Mouse (Mus musculus) hindbrain, postnatal 0 days (tissue): ENCODE results near the gene Gga3. TPM values are rescaled to one million over a fixed set of nuclear protein-coding genes. Genes with fewer than 3 reads are reported as not detected.
A peak's percentile ranks its signal among the peaks of the same experiment; 100 is the strongest.

ENCODE experiments used
- ATAC-seq: fragments of 200-750 bp; cut with Nextera tagmentation; 2 replicates; pipeline ENCODE4 v1.8.0; 2017; ENCODE audit warnings: mild to moderate bottlenecking, moderate TSS enrichment, moderate library complexity
- DNase-seq: peaks from one replicate; pipeline ENCODE4 v3.0.0-alpha.2; 2015; ENCODE audit warnings: low spot score
- H3K27ac ChIP-seq: fragments of 300-500 bp; sonication (generic); 2 replicates; pipeline ENCODE4 v1.5.1; 2014; ENCODE audit warnings: mild to moderate bottlenecking
- H3K27me3 ChIP-seq: fragments of 300-500 bp; sonication (generic); 2 replicates; pipeline ENCODE4 v1.6.1; 2014; ENCODE audit warnings: low read length, mixed read lengths; ENCODE audit not compliant: insufficient read depth
- H3K36me3 ChIP-seq: fragments of 300-500 bp; sonication (generic); 2 replicates; pipeline ENCODE4 v1.6.1; 2014; ENCODE audit warnings: low read length, mixed read lengths; ENCODE audit not compliant: insufficient read depth
- H3K4me1 ChIP-seq: fragments of 300-500 bp; sonication (generic); 2 replicates; pipeline ENCODE4 v1.6.1; 2014; ENCODE audit warnings: antibody characterized with exemption, low read length, mixed read lengths; ENCODE audit not compliant: insufficient read depth
- H3K4me2 ChIP-seq: fragments of 300-500 bp; sonication (generic); 2 replicates; pipeline ENCODE4 v1.6.1; 2014; ENCODE audit warnings: low read depth, mild to moderate bottlenecking, low read length, moderate library complexity, mixed read lengths
- H3K4me3 ChIP-seq: fragments of 300-500 bp; sonication (generic); 2 replicates; pipeline ENCODE4 v1.5.1; 2014; ENCODE audit warnings: low read length
- H3K9ac ChIP-seq: fragments of 300-500 bp; sonication (generic); replicated peaks from 2 replicates; pipeline ENCODE4 v1.6.1; 2014; ENCODE audit warnings: mild to moderate bottlenecking, low read length, moderate library complexity, mixed read lengths
- H3K9me3 ChIP-seq: fragments of 300-500 bp; sonication (generic); 2 replicates; pipeline ENCODE4 v1.6.1; 2016; ENCODE audit warnings: low read length, mixed read lengths
- CTCF ChIP-seq: IDR thresholded peaks from 2 replicates; pipeline ENCODE4 v1.5.1; 2016; ENCODE audit warnings: antibody characterized with exemption, control low read depth, low read depth
- WGBS: fragments of 180-500 bp; shearing (Covaris S2); extraction: QIAGEN DNeasy Blood & Tissue Kit; methylation state at CpG from one replicate; pipeline ENCODE4 v1.1.7; 2014; 5-methylcytosine and 5-hydroxymethylcytosine counted together
- polyA plus RNA-seq: library from polyadenylated mRNA; unstranded; fragments of >200 nt; fragmentation: Nextera tagmentation; extraction: Ambion mirVana; gene quantifications from 2 replicates; pipeline ENCODE4 v1.2.1, GENCODE M21; 2015
- total RNA-seq: library from RNA; depleted of rRNA; stranded (reverse); fragments of >200 nt; gene quantifications from 2 replicates; pipeline ENCODE4 v1.2.3, GENCODE M21; 2014

The Gga3 gene
- total and polyA plus RNA-seq, 2 experiments from 2014 or later: 16.9 to 38.2 TPM

DNA sequence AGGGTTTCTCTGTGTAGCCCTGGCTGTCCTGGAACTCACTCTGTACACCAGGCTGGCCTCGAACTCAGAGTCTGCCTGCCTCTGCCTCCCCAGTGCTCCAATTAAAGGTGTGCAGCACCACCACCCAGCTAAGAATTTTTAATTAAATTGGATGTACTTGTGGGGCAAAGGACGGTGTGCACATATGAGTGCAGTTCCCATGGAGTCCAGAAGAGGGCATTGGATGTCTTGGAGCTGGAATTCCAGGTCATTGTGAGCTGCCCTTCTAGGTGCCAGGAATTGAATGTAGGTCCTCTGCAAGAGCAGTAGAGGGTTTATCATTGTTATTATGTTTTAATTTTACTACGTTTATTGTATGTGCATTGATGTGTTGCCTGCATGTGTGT lies 27.6 kb upstream of the Gga3 start:
- peak; percentile 68 for TF ChIP-seq CTCF
- Histone ChIP-seq H3K9ac (no peak overlapping the region), H3K4me2 (no peak overlapping the region), H3K4me1 (peaks cover 7% of the 10 kb centered on the region; the same call in 1 of the 2 replicates), H3K27me3 (no peaks in the 10 kb centered on the region), H3K4me3 (no peak overlapping the region), H3K9me3 (no peaks in the 10 kb centered on the region), H3K27ac (no peak overlapping the region), H3K36me3 (no peaks in the 10 kb centered on the region)
- WGBS: 20% methylated on average over 3 of the region's 3 CpGs
- no peak for ATAC-seq
- DNase-seq: peak; percentile 27

GRCm38 (mm10) chr11:115630532-115631504 lies 27.0 kb upstream of the Gga3 start:
- H3K27ac ChIP-seq: no peak overlapping the region
- TF ChIP-seq CTCF: no peak
- H3K27me3 ChIP-seq: no peaks in the 10 kb centered on the region
- H3K4me3 ChIP-seq: no peak overlapping the region
- no peak overlapping the region for H3K9ac ChIP-seq
- DNase-seq (no peak), ATAC-seq (no peak)
- H3K4me2 ChIP-seq: no peak overlapping the region
- peaks cover 7% of the 10 kb centered on the region; the same call in 1 of the 2 replicates for H3K4me1 ChIP-seq
- no peaks in the 10 kb centered on the region for H3K9me3 ChIP-seq
- 50% methylated on average over 16 of the region's 16 CpGs for WGBS
- H3K36me3 ChIP-seq: no peaks in the 10 kb centered on the region

DNA sequence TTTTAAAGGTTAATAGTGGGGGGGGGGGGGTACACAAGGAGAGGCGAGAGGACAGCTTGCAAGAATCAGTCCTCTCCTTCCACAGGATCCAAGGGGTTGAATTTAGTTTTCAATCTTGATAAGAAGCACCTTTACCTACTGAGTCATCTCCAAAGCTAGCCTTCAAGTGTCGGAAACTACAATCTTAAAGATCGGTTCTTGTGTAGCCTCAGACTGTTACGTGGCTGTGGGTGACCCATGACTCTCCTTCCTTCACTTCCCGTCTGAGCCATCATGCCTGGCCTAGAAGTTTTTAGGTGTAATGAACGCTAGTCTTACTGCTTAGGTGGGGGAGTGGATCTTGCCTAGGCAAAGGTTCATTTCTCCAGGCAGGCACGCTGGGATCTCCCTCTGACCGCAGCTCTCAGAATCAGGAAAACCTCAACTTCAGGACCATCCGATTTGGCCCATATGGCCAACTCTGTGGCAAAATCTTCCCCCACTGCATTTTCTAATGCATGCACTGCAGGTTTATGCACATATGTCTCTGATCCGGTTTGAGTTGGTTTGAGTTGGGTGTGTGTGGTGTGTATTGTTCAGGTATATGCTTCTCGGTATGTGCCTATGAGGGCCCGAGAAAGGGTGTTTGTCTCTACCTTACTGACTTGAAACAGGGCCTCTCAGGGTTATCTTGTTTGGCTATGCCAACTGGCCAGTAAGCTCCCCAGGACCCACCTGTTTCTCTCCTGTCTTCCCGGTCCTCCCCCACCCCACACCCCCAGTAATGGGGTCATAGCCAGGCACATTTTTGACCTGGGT lies 26.1 kb upstream of the Gga3 start:
- H3K9ac ChIP-seq: no peak overlapping the region

DNA sequence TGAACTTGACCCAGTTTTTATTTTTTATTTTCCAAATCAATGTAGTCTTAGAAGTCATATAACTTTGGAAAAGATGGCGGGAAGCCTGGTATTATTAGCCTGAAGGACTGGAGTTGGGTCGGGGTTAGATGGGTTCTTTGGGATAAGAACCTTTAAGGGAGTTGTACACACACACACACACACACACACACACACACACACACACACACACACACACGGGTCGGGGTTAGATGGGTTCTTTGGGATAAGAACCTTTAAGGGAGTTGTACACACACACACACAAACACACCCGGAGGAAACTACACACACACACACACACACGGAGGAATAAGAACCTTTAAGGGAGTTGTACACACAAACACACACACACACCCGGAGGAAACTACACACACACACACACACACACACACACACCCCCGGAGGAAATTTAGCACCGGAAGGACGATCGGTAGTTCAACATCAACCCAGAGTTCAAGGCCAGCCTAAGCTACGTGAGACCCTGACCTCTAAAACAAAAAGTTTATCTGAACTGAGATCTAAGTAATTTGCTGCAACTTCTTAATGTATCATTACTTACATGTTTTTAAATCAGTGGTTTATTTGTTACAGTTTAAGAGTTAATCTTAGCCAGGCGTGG lies 24.7 kb upstream of the Gga3 start:
- peak; percentile 33 for ATAC-seq
- Histone ChIP-seq H3K27me3 (no peaks in the 10 kb centered on the region), H3K27ac (no peak overlapping the region), H3K4me1 (peaks cover 7% of the 10 kb centered on the region; the same call in 1 of the 2 replicates), H3K9ac (no peak overlapping the region), H3K4me3 (peak overlapping the region; percentile 56), H3K4me2 (peak overlapping the region; percentile 72), H3K36me3 (no peaks in the 10 kb centered on the region), H3K9me3 (no peaks in the 10 kb centered on the region)
- DNase-seq: no peak
- WGBS: 58% methylated on average over 13 of the region's 13 CpGs
- TF ChIP-seq CTCF: no peak

More for the DNA sequence above, 26.1 kb upstream of the Gga3 start:
- ATAC-seq (no peak), DNase-seq (no peak)
- Histone ChIP-seq H3K4me2 (no peak overlapping the region), H3K27me3 (no peaks in the 10 kb centered on the region), H3K9me3 (no peaks in the 10 kb centered on the region), H3K4me3 (no peak overlapping the region), H3K4me1 (peaks cover 7% of the 10 kb centered on the region; the same call in 1 of the 2 replicates), H3K36me3 (no peaks in the 10 kb centered on the region), H3K27ac (no peak overlapping the region)
- TF ChIP-seq CTCF: no peak
- 87% methylated on average over 13 of the region's 13 CpGs for WGBS

- TF ChIP-seq CTCF: no peak; the same call in 1 of the 2 replicates
- H3K4me2 ChIP-seq: peak within 1 kb of the TSS; percentile 72
- DNase-seq (peak; percentile 99), ATAC-seq (peak; percentile 99)
- H3K36me3 ChIP-seq: 0 out of 2 replicates have a peak, but pooled peaks cover 2% of the 10 kb centered on the region
- H3K27me3 ChIP-seq: no peaks in the 10 kb centered on the region
- H3K27ac ChIP-seq: peak within 1 kb of the TSS; percentile 51; the same call in 1 of the 2 replicates
- peaks cover 7% of the 10 kb centered on the region; the same call in 1 of the 2 replicates for H3K4me1 ChIP-seq
- peak within 1 kb of the TSS; percentile 56 for H3K9ac ChIP-seq
- no peaks in the 10 kb centered on the region for H3K9me3 ChIP-seq
- under 1% methylated on average over 47 of the region's 47 CpGs for WGBS
- H3K4me3 ChIP-seq: peak within 1 kb of the TSS; percentile 56
Observed at GRCm38 (mm10) chr11:115627705-115628464, 24.0 kb upstream of the Gga3 start, which contains the start of gene Slc25a19. Slc25a19 (minus strand) TSS chr11:115628295.
